Comparison of ENCODE assay signal across 21 mouse cellular contexts in the genomic region with DNA sequence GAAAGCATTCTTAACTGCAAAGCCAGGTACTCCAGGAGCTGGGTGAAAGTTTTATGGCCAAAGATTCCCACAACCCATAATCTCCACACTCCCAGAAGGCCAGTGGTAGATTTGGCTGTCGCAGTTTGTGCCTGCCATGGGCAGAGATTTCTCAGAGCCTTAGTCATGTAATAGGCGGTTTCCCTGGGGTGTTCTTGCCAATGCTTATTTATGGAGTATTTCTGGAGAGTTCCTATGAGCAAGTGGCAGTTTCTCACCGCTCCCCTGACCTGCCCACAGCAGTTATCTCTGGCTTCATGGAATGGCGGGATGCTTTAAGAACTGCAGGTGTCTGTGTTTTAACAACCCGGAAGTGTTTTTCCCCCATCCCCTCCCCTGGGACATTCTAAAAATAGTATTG.
A peak's percentile ranks its signal among the peaks of the same experiment; 100 is the strongest.
DNase-seq lines count a peak whose midpoint lies in the region; ATAC-seq and TF ChIP-seq lines count a peak whose summit lies in the region.
"Had no signal": no experiment of that assay in that cellular context is flagged by ENCODE, and none has a peak within 500 bp of the region (broad histone marks: within the 10 kb centered on the region; RNA-seq: fewer than 3 reads in every experiment).

No protein-coding gene starts in this region.

- peak overlapping the region; percentile 9; the same call in 1 of the 2 replicates for H3K4me3 ChIP-seq in gastrocnemius, adult 2 months
- no peak overlapping the region for H3K4me3 ChIP-seq in olfactory bulb, adult 2 months (ENCODE audit: insufficient read depth, low read depth, low read length)
- H3K4me3 ChIP-seq in midbrain, embryonic 14.5 days (replicated peaks; ENCODE audit: low read depth, low read length): no peak overlapping the region
- H3K4me3 ChIP-seq: embryonic facial prominence, embryonic 12.5 days; forebrain, embryonic 12.5 days; heart, adult 2 months; hindbrain, embryonic 10.5 days; intestine, embryonic 15.5 days had no signal

- TF ChIP-seq CTCF in gastrocnemius, adult 2 months (IDR thresholded peaks at IDR 0.05): no peak
- TF ChIP-seq CTCF in Patski (IDR thresholded peaks at IDR 0.05): no peak
- TF ChIP-seq CTCF in olfactory bulb, adult 2 months (IDR thresholded peaks at IDR 0.05; ENCODE audit: insufficient read depth, low read depth, low read length): no peak

- no peaks in the 10 kb centered on the region for H3K9me3 ChIP-seq in midbrain, embryonic 14.5 days (ENCODE audit: control insufficient read depth, low read length)
- H3K9me3 ChIP-seq: embryonic facial prominence, embryonic 12.5 days; forebrain, embryonic 12.5 days; hindbrain, embryonic 10.5 days; intestine, embryonic 15.5 days had no signal

- peaks cover 12% of the 10 kb centered on the region for H3K4me1 ChIP-seq in olfactory bulb, adult 2 months (ENCODE audit: control insufficient read depth, insufficient read depth, low read length)
- H3K4me1 ChIP-seq in midbrain, embryonic 14.5 days (ENCODE audit: control insufficient read depth, insufficient read depth, low read length): no peaks in the 10 kb centered on the region
- H3K4me1 ChIP-seq: embryonic facial prominence, embryonic 12.5 days; forebrain, embryonic 12.5 days; hindbrain, embryonic 10.5 days; intestine, embryonic 15.5 days had no signal

- no peak for DNase-seq in gastrocnemius, adult 2 months
- no peak for DNase-seq in gastrocnemius, postnatal 10 days
- DNase-seq in Patski (ENCODE audit: low read depth, low spot score): no peak
- no peak for DNase-seq in adrenal gland, postnatal 10 days
- DNase-seq in layer of hippocampus, postnatal 25 days (ENCODE audit: extremely low spot score in 1 of 2, low spot score in 1 of 2): no peak
- no peak for DNase-seq in midbrain, embryonic 14.5 days
- DNase-seq: adrenal gland, adult 8-10 months; cerebellum, adult 11-12 months; cerebellum, adult 9-10 months; cerebellum, postnatal 25 days; forebrain, postnatal 0 days; gastrocnemius, postnatal 14 days; heart, adult 2 months had no signal

- ATAC-seq in Patski: peak; percentile 52
- no peak for ATAC-seq in midbrain, embryonic 14.5 days (ENCODE audit: low FRiP score, low TSS enrichment)
- ATAC-seq: CD4-positive, CD25-positive, alpha-beta regulatory T cell, adult 4 months; forebrain, postnatal 0 days; intestine, embryonic 15.5 days had no signal

- TF ChIP-seq POLR2A in olfactory bulb, adult 2 months (IDR thresholded peaks at IDR 0.05; ENCODE audit: insufficient read depth, low read depth, low read length): no peak

- POLR2A ChIA-PET in Patski (lab: Charles Lee): no interaction called here

- intact Hi-C loops in gastrocnemius, adult 2 months (cut with DNase I): no loop called here

- no peak overlapping the region for H3K4me2 ChIP-seq in midbrain, embryonic 14.5 days (ENCODE audit: low read length)
- H3K4me2 ChIP-seq: embryonic facial prominence, embryonic 12.5 days; forebrain, embryonic 12.5 days; heart, embryonic 11.5 days; hindbrain, embryonic 14.5 days; intestine, embryonic 15.5 days had no signal

- H3K9ac ChIP-seq in midbrain, embryonic 14.5 days (replicated peaks; ENCODE audit: low read length): no peak overlapping the region
- H3K9ac ChIP-seq: embryonic facial prominence, embryonic 12.5 days; forebrain, embryonic 12.5 days; forebrain, postnatal 0 days; hindbrain, embryonic 14.5 days; intestine, embryonic 15.5 days had no signal

- H3K27me3 ChIP-seq in Patski: no peaks in the 10 kb centered on the region
- no peaks in the 10 kb centered on the region for H3K27me3 ChIP-seq in midbrain, embryonic 14.5 days (ENCODE audit: control insufficient read depth, insufficient read depth, low read length)
- H3K27me3 ChIP-seq: embryonic facial prominence, embryonic 12.5 days; forebrain, embryonic 12.5 days; intestine, embryonic 15.5 days had no signal

- peak overlapping the region; percentile 49 for H3K27ac ChIP-seq in gastrocnemius, adult 2 months
- H3K27ac ChIP-seq in olfactory bulb, adult 2 months (ENCODE audit: insufficient read depth, low read depth, low read length): peak overlapping the region; percentile 82
- no peak overlapping the region for H3K27ac ChIP-seq in midbrain, embryonic 14.5 days (replicated peaks; ENCODE audit: low read depth, low read length)
- H3K27ac ChIP-seq: embryonic facial prominence, embryonic 12.5 days; forebrain, embryonic 12.5 days; heart, adult 2 months; hindbrain, embryonic 10.5 days; hindbrain, embryonic 14.5 days; intestine, embryonic 15.5 days had no signal

- CTCF ChIA-PET in Patski (lab: Charles Lee): no interaction called here

- in situ Hi-C loops in Patski (cut with MboI; ENCODE audit: low pct_unique_long_range_greater_than_20kb): no loop called here

- WGBS in olfactory bulb, adult 2 months: 31% methylated on average over 5 of the region's 5 CpGs
- WGBS in midbrain, embryonic 14.5 days: 90% methylated on average over 5 of the region's 5 CpGs

- no peaks in the 10 kb centered on the region for H3K36me3 ChIP-seq in midbrain, embryonic 14.5 days (ENCODE audit: control insufficient read depth, insufficient read depth, low read length)
- H3K36me3 ChIP-seq: embryonic facial prominence, embryonic 12.5 days; forebrain, embryonic 12.5 days; hindbrain, embryonic 10.5 days; intestine, embryonic 15.5 days had no signal
